Mouse (Mus musculus) heart, embryonic 14.5 days (tissue): ENCODE results near the gene Cd101. TPM values are rescaled to one million over a fixed set of nuclear protein-coding genes. Genes with fewer than 3 reads are reported as not detected.
A peak's percentile ranks its signal among the peaks of the same experiment; 100 is the strongest.

ENCODE experiments used
- ATAC-seq: fragments of 200-750 bp; cut with Nextera tagmentation; 2 replicates; pipeline ENCODE4 v1.8.0; 2017; ENCODE audit warnings: low read depth, moderate TSS enrichment; ENCODE audit not compliant: insufficient number of reproducible peaks, insufficient read depth, low FRiP score
- H3K27ac ChIP-seq, 2 experiments: fragments of 200-500 bp in 1 of 2; fragments of 300-500 bp in 1 of 2; sonication (generic) in 1 of 2; replicated peaks in 1 of 2; 2 replicates each; pipeline ENCODE4 v1.5.1; 2012 to 2014; ENCODE audit warnings: low read depth in 2 of 2, low read length in 2 of 2, control low read depth in 1 of 2, mild to moderate bottlenecking in 1 of 2, mixed read lengths in 1 of 2; ENCODE audit not compliant: control insufficient read depth in 1 of 2, insufficient read depth in 1 of 2
- H3K27me3 ChIP-seq: fragments of 300-500 bp; sonication (generic); 2 replicates; pipeline ENCODE4 v1.6.1; 2014; ENCODE audit warnings: mild to moderate bottlenecking, low read length, control low read depth; ENCODE audit not compliant: control insufficient read depth, insufficient read depth
- H3K36me3 ChIP-seq: fragments of 300-500 bp; sonication (generic); 2 replicates; pipeline ENCODE4 v1.6.1; 2014; ENCODE audit warnings: mild to moderate bottlenecking, control low read depth, low read length, mixed read lengths; ENCODE audit not compliant: control insufficient read depth, insufficient read depth
- H3K4me1 ChIP-seq, 2 experiments: fragments of 200-500 bp in 1 of 2; fragments of 300-500 bp in 1 of 2; sonication (generic) in 1 of 2; 2 replicates each; pipeline ENCODE4 v1.6.1; 2012 to 2014; ENCODE audit warnings: low read length in 2 of 2, control low read depth in 1 of 2, mixed read lengths in 1 of 2; ENCODE audit not compliant: control insufficient read depth in 2 of 2, insufficient read depth in 2 of 2
- H3K4me2 ChIP-seq: fragments of 300-500 bp; sonication (generic); 2 replicates; pipeline ENCODE4 v1.6.1; 2014; ENCODE audit warnings: mild to moderate bottlenecking, low read length
- H3K4me3 ChIP-seq, 2 experiments: fragments of 200-500 bp in 1 of 2; fragments of 300-500 bp in 1 of 2; sonication (generic) in 1 of 2; 2 replicates each; pipeline ENCODE4 v1.5.1; 2012 to 2014; ENCODE audit warnings: low read length in 2 of 2, mild to moderate bottlenecking in 2 of 2, control low read depth in 1 of 2, low read depth in 1 of 2, moderate library complexity in 1 of 2; ENCODE audit not compliant: control insufficient read depth in 1 of 2, insufficient read depth in 1 of 2
- H3K9ac ChIP-seq: fragments of 300-500 bp; sonication (generic); 2 replicates; pipeline ENCODE4 v1.6.1; 2014; ENCODE audit warnings: mild to moderate bottlenecking, low read length
- H3K9me3 ChIP-seq: fragments of 300-500 bp; sonication (generic); 2 replicates; pipeline ENCODE4 v1.6.1; 2016; ENCODE audit warnings: low read length, control low read depth; ENCODE audit not compliant: control insufficient read depth
- WGBS: fragments of 180-500 bp; shearing (Covaris S2); extraction: QIAGEN DNeasy Blood & Tissue Kit; methylation state at CpG from one replicate; pipeline ENCODE4 v1.1.7; 2014; 5-methylcytosine and 5-hydroxymethylcytosine counted together
- polyA plus RNA-seq: library from polyadenylated mRNA; unstranded; fragments of >200 nt; fragmentation: Nextera tagmentation; extraction: Ambion mirVana; gene quantifications from 2 replicates; pipeline ENCODE4 v1.2.1, GENCODE M21; 2014

Cd101 gene
- polyA plus RNA-seq, 1 experiment from 2014 or later: 0.27 TPM

DNA sequence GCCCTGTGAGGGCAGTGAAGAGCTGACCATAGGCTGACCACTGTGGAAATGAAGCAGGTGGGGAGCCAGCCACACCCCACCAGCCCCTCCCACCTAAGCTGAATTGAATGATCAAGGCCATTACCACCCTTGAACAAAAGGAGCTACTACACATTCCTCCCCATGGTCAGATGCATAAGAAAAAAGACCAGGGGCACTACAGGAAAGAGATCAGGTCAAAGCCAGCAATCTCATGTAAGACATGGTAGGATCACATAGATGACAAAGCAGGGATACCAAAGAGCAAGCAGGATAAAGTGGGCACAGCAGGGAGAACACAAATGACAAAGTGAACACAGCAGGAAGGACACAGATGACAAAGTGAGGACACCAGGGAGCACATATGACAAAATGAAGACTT, 42.2 kb upstream of the Cd101 start:
- peak overlapping the region in 1 of 2 experiments; percentile 53; a peak in 1 of 4 replicates for H3K27ac ChIP-seq
- H3K4me3 ChIP-seq: no peak overlapping the region
- no peak overlapping the region for H3K9ac ChIP-seq
- ATAC-seq: no peak
- H3K36me3 ChIP-seq: peaks cover 22% of the 10 kb centered on the region
- no peaks in the 10 kb centered on the region for H3K9me3 ChIP-seq
- H3K4me2 ChIP-seq: peak overlapping the region; percentile 19; the same call in 1 of the 2 replicates
- no peaks in the 10 kb centered on the region for H3K27me3 ChIP-seq
- H3K4me1 ChIP-seq: peaks cover 49 to 80% of the 10 kb centered on the region in 2 experiments

DNA sequence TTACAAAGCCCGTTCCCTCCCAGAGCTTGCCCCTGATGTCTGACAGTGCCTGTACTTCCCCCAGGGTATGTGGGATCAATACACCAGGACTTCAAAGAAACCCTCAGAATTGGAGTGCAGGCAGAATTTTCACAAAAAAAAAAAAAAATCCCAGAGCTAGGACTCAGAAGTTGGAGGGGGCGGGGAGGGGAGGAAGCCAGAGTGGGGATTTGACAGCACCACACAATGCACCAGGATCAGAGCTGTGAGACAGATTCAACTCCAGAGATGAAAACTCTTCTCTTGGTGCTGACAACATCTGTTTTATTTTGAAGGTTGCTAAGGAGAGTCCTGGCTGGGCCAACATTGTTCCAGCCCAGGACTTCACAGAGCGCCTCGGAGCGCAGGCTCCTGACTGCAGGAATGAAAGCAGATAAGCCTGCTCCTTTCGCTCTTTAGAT, 41.5 kb upstream of the Cd101 start:
- Histone ChIP-seq H3K4me2 (peak overlapping the region; percentile 39), H3K27ac (peak overlapping the region; percentile 75 to 84), H3K9ac (peak overlapping the region; percentile 51; the same call in 1 of the 2 replicates), H3K9me3 (no peaks in the 10 kb centered on the region), H3K27me3 (no peaks in the 10 kb centered on the region), H3K4me3 (no peak overlapping the region), H3K36me3 (peaks cover 19% of the 10 kb centered on the region), H3K4me1 (peaks cover 46 to 76% of the 10 kb centered on the region in 2 experiments)
- WGBS: 4% methylated on average over 6 of the region's 6 CpGs
- ATAC-seq: peak; percentile 89

DNA sequence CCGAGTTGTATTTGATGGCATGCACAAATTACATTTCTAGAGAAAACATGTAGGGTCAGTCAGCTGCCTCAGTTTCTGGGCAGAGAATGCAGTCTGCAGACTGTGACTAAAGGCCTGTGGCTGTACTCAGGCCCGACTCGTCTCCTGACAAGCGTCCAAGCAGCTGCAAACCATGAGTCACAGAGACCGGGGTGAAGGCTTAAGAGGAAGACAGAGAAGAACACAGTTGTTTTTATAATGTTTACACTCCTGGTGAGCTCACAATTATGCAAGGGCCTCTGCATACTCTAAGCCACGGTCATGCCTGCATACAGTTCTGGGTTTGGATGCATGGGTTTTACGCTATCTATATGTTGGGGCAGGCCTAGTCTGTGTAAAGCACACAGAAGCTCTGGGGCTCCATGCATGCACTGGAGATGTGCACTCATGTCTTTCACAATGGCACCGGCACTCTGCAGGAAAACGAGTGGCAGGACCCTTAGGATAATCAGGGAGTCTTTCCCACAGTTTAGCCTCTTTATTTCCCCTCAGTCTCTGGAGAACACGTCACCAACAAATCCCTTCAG, 41.0 kb upstream of the Cd101 start:
- Histone ChIP-seq H3K27me3 (no peaks in the 10 kb centered on the region), H3K4me2 (peak overlapping the region; percentile 39), H3K4me3 (no peak overlapping the region), H3K9me3 (no peaks in the 10 kb centered on the region), H3K4me1 (peaks cover 42 to 72% of the 10 kb centered on the region in 2 experiments), H3K9ac (peak overlapping the region; percentile 51), H3K36me3 (peaks cover 14% of the 10 kb centered on the region), H3K27ac (peak overlapping the region; percentile 75 to 84)
- ATAC-seq: no peak
- WGBS: 26% methylated on average over 10 of the region's 10 CpGs

DNA sequence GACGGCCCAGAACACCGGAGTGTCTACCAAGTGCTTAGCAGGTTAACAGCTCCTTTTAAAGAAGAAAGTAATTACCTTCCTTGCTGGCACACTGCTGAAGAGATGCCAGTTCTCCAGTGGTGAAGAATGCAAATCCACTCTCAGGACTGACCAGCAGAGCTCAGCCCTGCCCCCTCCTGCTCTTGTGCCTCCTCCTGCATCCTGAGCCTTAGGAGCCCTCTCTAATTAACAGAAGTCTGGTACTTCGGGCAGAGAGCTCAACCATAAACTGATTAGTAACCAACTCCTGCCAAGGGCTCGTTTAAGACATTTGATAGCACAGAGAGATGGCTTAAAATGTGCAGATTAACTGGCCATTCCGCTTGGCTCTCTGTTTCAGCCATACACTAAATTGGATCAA, 39.3 kb upstream of the Cd101 start:
- Histone ChIP-seq H3K36me3 (peaks cover 9% of the 10 kb centered on the region), H3K9me3 (no peaks in the 10 kb centered on the region), H3K4me1 (peaks cover 41 to 65% of the 10 kb centered on the region in 2 experiments), H3K27ac (no peak overlapping the region), H3K9ac (no peak overlapping the region), H3K27me3 (no peaks in the 10 kb centered on the region), H3K4me3 (no peak overlapping the region), H3K4me2 (no peak overlapping the region)
- WGBS: 55% methylated on average over 5 of the region's 5 CpGs
- ATAC-seq: no peak

DNA sequence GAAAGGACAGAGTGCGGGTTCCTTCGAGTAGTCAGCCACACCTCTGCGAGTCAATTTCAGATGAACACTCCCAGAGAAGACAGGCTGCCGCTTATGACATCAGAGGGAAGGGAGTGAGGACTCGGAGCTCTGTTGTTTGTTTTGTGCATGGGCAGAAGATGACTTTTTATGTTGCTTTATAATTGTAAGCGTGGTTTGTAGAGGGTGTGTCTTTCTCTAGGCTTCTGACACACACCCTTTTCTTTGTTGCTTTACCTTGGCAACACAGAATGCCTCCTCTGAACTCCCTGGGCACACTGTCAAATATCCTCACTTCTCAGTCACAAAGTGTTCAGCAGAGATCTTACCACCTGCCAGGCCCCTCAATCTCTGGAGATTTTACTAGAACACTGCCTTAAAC, 36.8 kb upstream of the Cd101 start:
- no peak overlapping the region for H3K4me2 ChIP-seq
- H3K27me3 ChIP-seq: no peaks in the 10 kb centered on the region
- WGBS: 88% methylated on average over 6 of the region's 6 CpGs
- peaks cover 8% of the 10 kb centered on the region; the same call in 1 of the 2 replicates for H3K36me3 ChIP-seq
- H3K27ac ChIP-seq: no peak overlapping the region
- H3K9ac ChIP-seq: no peak overlapping the region
- H3K9me3 ChIP-seq: no peaks in the 10 kb centered on the region
- ATAC-seq: no peak
- H3K4me1 ChIP-seq: peaks cover 24 to 40% of the 10 kb centered on the region in 2 experiments
- no peak overlapping the region for H3K4me3 ChIP-seq

DNA sequence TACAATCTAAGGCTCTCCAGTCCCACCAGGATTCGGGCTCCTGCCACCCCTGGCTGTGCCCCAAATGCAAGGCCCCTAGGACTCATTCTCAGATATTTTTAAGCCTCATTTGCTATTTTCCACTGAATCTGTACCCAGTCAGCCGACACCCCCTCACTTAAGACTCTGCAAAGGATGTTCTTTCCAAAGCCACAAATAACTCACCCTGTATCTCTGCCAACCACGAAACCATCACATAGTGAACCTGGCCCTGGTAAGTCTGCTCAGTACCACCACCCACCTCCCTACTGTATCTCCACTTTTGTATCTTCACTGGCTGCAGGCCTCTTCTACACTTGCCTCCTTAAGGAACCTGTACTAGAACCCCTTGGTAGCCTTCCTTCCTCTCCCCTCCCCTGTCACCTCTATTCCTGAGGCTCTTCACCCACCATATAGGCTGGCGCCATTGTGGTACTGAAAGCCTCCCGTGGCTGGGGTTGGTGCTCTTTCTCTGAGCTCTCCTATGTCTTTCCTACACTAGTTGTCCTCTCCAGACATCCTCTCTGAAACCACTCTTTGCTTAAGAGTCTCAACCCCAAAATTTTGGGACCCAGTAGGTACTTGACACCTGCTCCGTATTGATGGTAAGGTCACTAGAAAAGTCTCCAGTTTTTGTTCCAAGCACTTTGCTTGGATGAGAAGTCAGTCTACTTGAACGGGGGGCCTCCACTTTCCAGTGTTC, 32.7 kb upstream of the Cd101 start:
- H3K4me2 ChIP-seq: no peak overlapping the region
- ATAC-seq: no peak
- no peak overlapping the region for H3K9ac ChIP-seq

DNA sequence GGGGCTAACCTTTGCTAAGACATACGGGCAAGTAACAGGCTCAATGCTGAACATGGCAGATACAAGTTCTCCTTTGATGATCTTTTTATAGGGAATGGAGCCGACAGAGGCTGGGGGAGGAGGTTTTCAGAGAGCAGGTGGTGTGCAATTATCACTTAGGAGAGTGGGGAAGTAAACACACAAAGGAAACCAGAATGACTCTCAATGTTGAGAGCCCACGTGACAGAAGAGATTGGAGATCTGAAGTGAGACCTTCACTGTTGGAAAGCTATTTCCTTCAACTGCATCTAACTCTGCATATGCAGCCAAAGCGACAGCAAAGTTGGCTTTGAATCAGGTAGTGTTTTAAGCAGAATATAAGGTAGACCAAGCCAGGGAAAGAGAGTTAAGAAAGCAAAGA, 29.9 kb upstream of the Cd101 start:
- Histone ChIP-seq H3K9me3 (no peaks in the 10 kb centered on the region), H3K4me1 (no peaks in the 10 kb centered on the region), H3K4me3 (no peak overlapping the region), H3K27me3 (no peaks in the 10 kb centered on the region), H3K27ac (no peak overlapping the region), H3K9ac (no peak overlapping the region), H3K36me3 (peaks cover 76% of the 10 kb centered on the region), H3K4me2 (no peak overlapping the region)
- ATAC-seq: no peak
- 63% methylated on average over 4 of the region's 4 CpGs for WGBS

More for the DNA sequence above, 32.7 kb upstream of the Cd101 start:
- H3K4me1 ChIP-seq: peaks cover 0 to 1% of the 10 kb centered on the region in 2 experiments; a peak in 2 of 4 replicates
- no peak overlapping the region for H3K27ac ChIP-seq
- 87% methylated on average over 7 of the region's 7 CpGs for WGBS
- no peaks in the 10 kb centered on the region for H3K27me3 ChIP-seq
- H3K4me3 ChIP-seq: no peak overlapping the region
- peaks cover 49% of the 10 kb centered on the region for H3K36me3 ChIP-seq
- no peaks in the 10 kb centered on the region for H3K9me3 ChIP-seq
